Mouse (Mus musculus): Measurements from ENCODE around the gene Tacc3.

DNA sequence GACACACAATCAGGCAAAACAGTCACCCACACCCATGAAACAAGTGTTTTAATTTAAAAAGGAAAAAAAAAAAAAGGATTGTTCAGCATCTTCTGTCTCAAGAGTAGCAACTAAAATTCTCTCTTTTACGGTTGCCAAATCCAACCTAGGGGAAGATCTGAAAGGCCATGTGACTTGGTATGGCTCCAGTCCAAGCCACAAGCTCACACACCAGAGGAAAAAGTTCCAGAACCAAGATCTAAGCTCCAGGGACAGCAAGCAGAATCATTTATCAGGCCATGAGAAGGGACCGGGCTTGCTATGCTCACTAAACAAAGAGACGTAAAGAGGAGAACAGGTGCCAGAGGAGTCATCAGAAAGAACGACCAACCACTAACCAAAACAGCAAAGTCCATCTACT lies 30.0 kb upstream of the Tacc3 start:
- TF ChIP-seq CTCF (IDR thresholded peaks at IDR 0.05; ENCODE audit: borderline replicate concordance, extremely low read depth, insufficient read depth, insufficient read length) (no peak), POLR2A (IDR thresholded peaks at IDR 0.05; ENCODE audit: borderline replicate concordance, extremely low read depth, insufficient read depth, insufficient read length, poor library complexity, severe bottlenecking) (no peak)

All from brain, embryonic 14.5 days (tissue).